Mouse (Mus musculus): ENCODE data around the gene Grm1. TPM values are rescaled to one million over a fixed set of nuclear protein-coding genes. Genes with fewer than 3 reads are reported as not detected.
A peak's percentile ranks its signal among the peaks of the same experiment; 100 is the strongest.

Grm1 gene
- polyA plus RNA-seq, 1 experiment = 27.5 TPM

DNA sequence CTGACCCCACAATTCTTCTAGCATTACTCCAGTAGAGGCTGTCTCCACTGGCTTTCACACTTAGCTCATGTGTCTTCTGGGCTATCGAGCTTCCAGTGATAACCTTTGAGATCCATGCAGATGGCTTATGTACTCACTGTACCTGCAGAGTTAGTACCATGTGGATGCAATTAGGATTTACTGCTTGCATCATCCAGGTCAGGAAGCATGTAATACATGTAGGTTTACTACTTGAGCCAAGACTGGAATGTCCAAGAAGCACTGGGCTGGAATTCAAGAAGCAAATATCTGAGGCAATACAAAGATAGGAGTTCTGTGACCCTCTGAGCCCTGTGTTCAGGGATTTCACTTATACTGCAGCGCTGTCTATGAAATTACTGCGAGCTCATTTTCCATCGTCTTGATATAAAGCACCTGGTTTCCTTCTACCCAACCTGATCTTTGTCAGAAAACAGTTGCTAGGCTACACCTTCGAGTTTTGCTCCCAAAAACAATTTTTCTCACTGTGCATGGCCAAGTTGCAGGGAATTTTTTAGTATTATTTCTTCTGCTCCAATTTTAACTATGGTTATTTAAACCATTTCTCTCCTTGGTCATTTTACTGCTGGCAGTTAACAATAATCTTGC, 237.0 kb downstream of the Grm1 start:
- DNase-seq (ENCODE audit: extremely low spot score in 1 of 2, low spot score in 1 of 2) = no peak

GRCm38 (mm10) chr10:10835406-10835805, 246.8 kb downstream of the Grm1 start:
- DNase-seq (ENCODE audit: extremely low spot score in 1 of 2, low spot score in 1 of 2) = no peak

GRCm38 (mm10) chr10:10834828-10835227, 247.3 kb downstream of the Grm1 start:
- no peak for DNase-seq (ENCODE audit: extremely low spot score in 1 of 2, low spot score in 1 of 2)

- DNase-seq (ENCODE audit: extremely low spot score in 1 of 2, low spot score in 1 of 2) = peak in 1 of 2 experiments; percentile 18
Observed at GRCm38 (mm10) chr10:10831141-10831540, 251.0 kb downstream of the Grm1 start.

- DNase-seq (ENCODE audit: extremely low spot score in 1 of 2, low spot score in 1 of 2) = no peak
Observed at GRCm38 (mm10) chr10:10827308-10827707, 254.8 kb downstream of the Grm1 start.

DNA sequence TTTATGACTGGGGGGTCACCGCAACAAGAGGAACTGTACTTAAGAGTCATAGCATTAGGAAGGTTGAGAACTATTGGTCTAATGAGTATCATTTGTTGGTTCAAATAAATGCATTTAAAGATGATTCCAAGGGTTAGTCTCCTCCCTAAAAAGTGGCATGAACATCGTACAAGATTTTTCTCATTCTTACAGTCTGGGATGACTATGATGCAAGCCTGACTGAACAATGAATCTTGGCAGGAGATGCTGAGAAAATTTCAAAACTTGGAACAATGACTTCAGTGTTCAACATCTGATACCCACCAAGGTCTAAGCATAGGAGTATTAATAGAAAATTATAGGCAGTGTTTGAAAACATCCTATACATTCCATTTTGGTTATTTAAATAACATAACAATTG, 264.1 kb downstream of the Grm1 start:
- DNase-seq (ENCODE audit: extremely low spot score in 1 of 2, low spot score in 1 of 2) = no peak

- DNase-seq (ENCODE audit: extremely low spot score in 1 of 2, low spot score in 1 of 2) = no peak
Observed at GRCm38 (mm10) chr10:10814631-10815216, 267.4 kb downstream of the Grm1 start.

DNA sequence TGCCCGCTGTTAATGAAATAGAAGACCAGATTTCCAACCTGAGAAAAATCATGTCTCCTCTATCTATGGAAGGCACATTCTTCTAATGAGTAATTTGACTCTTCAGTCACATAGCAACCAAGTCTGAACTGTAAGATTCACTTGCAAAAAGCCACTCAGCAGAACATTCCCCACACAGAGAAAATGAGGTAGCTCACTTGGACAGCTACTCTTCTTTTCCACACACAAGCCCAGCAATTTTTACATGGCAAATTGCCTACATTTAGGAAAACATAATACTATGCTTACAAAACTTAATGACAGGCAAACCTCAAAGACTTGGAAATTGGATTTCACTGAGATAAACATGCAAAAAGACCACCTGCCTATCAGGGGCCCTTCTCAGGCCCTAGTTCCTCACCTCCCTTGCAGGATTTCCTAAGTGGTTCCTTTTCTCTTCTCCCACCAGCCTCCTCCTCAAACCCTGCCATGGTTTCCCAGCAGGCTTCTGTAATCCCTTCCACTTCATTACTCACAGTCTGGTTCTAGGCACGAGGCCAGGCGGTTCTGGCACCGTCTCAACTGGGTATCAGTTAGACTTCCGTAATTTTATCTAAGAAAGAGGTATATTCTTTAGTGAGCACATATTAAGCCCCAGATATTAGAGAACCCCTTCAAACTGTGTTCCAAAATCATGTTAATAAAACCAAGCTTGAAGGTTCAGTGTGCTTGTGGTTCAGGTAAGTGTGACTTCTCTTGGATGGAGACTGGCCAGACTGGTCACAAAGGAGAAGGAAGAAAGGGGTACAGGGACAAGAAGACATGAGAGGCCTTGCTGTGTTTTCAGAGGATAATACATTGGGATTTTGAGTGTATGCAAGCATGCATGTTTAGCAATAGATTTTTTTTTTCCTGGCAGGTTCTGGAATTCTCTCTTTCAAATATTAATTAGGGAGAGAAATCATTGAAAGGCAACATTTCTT, 269.1 kb downstream of the Grm1 start:
- peak; percentile 3 to 83 for DNase-seq (ENCODE audit: extremely low spot score in 1 of 2, low spot score in 1 of 2)

DNA sequence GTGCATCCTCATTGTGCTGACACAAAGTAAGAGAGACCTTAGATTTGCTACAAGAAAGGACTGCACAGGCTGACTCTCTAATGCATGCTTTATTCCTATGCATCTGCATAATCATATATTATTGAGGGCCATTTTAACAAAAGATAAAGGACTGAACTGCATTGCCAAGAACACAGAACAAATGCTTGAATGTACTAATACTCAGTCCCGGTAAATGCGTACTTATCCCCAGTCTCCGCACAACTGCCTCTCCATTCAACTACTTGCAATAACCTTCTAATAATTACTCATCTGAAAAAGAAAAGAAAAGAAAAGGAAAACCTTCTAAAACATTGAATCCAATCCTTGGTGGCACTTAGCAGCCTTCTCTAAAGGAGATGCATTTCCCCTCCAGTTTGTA, 272.4 kb downstream of the Grm1 start:
- no peak for DNase-seq (ENCODE audit: extremely low spot score in 1 of 2, low spot score in 1 of 2)

- no peak for DNase-seq (ENCODE audit: extremely low spot score in 1 of 2, low spot score in 1 of 2)
Observed at GRCm38 (mm10) chr10:10795321-10795720, 286.8 kb downstream of the Grm1 start.

- DNase-seq (ENCODE audit: extremely low spot score in 1 of 2, low spot score in 1 of 2) = no peak
Observed at GRCm38 (mm10) chr10:10790458-10790857, 291.7 kb downstream of the Grm1 start.

- peak in 1 of 2 experiments; percentile 7 for DNase-seq (ENCODE audit: extremely low spot score in 1 of 2, low spot score in 1 of 2)
Observed at GRCm38 (mm10) chr10:10789967-10790366, 292.2 kb downstream of the Grm1 start.

- DNase-seq (ENCODE audit: extremely low spot score in 1 of 2, low spot score in 1 of 2) = no peak
Observed at GRCm38 (mm10) chr10:10787906-10788416, 294.2 kb downstream of the Grm1 start.

DNA sequence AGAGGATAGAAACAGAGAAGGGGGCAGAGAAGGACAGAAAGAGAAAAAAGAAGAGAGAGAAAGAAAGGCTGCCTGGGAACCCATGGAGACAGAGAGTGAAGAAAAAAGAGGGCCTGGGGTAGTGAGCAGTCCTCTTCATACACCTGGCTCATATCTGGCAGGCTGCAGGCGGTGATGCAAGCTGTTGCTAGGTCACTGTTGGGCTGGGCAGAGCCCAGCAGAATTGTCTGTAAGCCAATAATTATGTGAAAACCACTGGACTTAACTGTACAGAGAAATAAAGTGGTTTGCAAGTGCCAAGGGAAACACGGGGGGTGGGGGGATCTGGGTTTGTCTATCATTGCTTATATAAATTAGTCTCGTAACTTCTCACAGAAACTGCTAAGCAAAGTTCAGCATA, 297.0 kb downstream of the Grm1 start:
- no peak for DNase-seq (ENCODE audit: extremely low spot score in 1 of 2, low spot score in 1 of 2)

DNA sequence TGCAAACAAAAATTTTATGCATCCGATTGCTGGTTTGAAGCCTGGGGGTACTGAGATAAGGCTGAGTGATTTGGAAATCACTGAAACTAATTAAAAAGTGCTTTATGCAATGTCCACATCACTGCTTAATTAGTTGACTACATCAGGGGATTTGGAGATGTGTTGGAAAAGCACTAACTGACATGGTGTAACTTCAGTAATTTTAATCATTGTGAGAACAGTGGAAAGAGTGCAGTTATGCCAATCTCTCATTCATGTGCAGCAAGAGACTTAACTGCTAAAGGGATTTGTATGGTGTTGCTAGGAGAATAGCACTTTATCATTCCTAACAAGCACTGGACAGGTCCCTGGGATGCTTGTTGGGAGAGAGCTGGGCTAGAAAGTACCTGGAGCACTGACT, 307.3 kb downstream of the Grm1 start:
- no peak for DNase-seq (ENCODE audit: extremely low spot score in 1 of 2, low spot score in 1 of 2)

GRCm38 (mm10) chr10:10763015-10763414, 319.1 kb downstream of the Grm1 start:
- DNase-seq (ENCODE audit: extremely low spot score in 1 of 2, low spot score in 1 of 2) = no peak

DNA sequence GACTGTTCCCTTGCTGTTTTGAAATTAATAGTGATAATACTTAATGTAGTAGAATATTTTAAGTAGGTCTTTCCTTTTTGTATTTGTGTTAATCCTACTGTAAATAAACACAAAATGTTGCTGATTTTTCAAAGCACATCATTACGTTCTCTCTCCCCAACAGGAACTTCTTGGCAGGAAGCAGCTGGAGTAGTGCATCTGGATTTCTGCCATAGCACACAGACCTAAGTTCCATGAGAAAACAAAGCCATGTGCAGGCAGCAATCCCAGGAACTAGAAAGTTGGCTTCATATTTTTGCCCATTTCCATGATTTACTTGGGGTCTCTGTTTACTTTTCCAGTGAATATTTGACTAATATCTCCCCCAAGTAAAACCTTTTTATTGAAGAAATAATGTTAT, 320.9 kb downstream of the Grm1 start:
- peak in 1 of 2 experiments; percentile 7 for DNase-seq (ENCODE audit: extremely low spot score in 1 of 2, low spot score in 1 of 2)

DNA sequence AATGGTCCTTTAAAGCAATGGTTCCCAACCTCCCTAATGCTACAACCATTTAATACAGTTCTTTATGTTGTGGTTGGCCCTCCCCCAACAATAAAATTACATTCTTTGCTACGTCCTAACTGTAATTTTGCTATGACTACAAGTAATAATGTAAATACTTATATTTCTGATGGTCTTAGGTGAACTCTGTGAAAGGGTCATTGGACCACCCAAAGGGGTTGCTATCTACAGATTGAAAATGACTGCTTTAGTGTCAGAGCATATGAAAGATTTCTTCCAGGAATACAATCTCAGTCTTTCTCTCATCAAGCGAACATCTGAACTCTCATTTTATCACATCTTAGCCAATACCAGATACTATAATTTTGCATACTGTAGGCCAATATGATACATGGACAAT, 321.4 kb downstream of the Grm1 start:
- no peak for DNase-seq (ENCODE audit: extremely low spot score in 1 of 2, low spot score in 1 of 2)

GRCm38 (mm10) chr10:10751033-10751432, 331.1 kb downstream of the Grm1 start:
- peak in 1 of 2 experiments; percentile 13 for DNase-seq (ENCODE audit: extremely low spot score in 1 of 2, low spot score in 1 of 2)

DNA sequence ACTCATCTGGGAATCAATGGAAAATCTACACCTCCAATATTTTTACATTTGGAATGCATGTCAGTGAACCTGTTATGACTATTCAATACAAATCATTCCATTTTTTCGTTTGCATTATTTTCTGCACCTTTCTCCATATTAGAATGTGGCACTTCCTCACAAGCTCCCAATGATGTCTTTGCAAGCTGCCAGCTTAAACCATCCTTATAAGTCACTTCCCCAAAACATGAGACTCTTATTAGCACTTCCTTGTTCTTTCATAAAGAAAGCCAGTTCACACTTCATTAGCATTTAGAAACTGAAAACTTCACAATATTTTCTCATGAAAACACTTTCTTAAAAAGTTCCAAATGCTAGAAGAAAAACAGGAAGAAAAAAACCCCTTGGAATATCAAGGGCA, 338.1 kb downstream of the Grm1 start:
- no peak for DNase-seq (ENCODE audit: extremely low spot score in 1 of 2, low spot score in 1 of 2)

DNA sequence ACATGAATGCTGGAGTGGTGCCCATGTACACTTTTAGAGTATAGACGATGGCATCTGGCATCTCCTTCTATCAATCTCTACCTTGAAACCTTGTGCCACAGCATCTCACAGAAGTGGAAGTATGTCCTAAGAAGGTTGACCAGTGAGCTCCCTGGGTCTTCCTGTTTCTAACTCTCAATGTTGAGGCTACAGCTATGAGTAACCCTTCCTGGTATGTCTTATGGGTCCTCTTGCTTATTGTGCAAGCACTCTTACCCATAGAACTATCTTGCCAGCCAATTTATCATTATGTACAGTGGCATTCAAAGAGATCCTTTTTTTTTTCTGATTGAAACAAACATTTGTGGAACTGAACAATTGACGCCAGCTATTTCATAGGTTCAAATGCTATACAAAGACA, 340.0 kb downstream of the Grm1 start:
- DNase-seq (ENCODE audit: extremely low spot score in 1 of 2, low spot score in 1 of 2) = no peak

All from frontal cortex, adult 2 months (tissue).